Mouse (Mus musculus): ENCODE results near the gene Qsox1. TPM values are rescaled to one million over a fixed set of nuclear protein-coding genes. Genes with fewer than 3 reads are reported as not detected.

The Qsox1 gene
- polyA plus RNA-seq, 1 experiment from 2014 or later, result 47.8 TPM

- H3K4me2 ChIP-seq (ENCODE audit: low read depth, low read length), result no peak overlapping the region
- 92% methylated on average over 4 of the region's 4 CpGs for WGBS
- no peak overlapping the region for H3K9ac ChIP-seq (ENCODE audit: low read length)
- no peak overlapping the region for H3K4me3 ChIP-seq (ENCODE audit: low read length)
- ATAC-seq (ENCODE audit: low read depth), result no peak
- H3K27me3 ChIP-seq (ENCODE audit: control insufficient read depth, insufficient read depth, low read depth, low read length), result no peaks in the 10 kb centered on the region
- H3K27ac ChIP-seq (ENCODE audit: low read length), result no peak overlapping the region
- H3K4me1 ChIP-seq (replicated peaks; ENCODE audit: control insufficient read depth, insufficient read depth, low read length), result peaks cover 25% of the 10 kb centered on the region
- H3K36me3 ChIP-seq (ENCODE audit: control insufficient read depth, insufficient read depth, low read length), result no peaks in the 10 kb centered on the region
- H3K9me3 ChIP-seq (ENCODE audit: control insufficient read depth, low read length), result no peaks in the 10 kb centered on the region
These were observed 4.4 kb downstream of the Qsox1 start for GRCm38 (mm10) chr1:155808261-155808660.

GRCm38 (mm10) chr1:155805607-155806006 is 7.1 kb downstream of the Qsox1 start:
- Histone ChIP-seq H3K36me3 (ENCODE audit: control insufficient read depth, insufficient read depth, low read length) (peaks cover 4% of the 10 kb centered on the region; the same call in 1 of the 2 replicates), H3K4me2 (ENCODE audit: low read depth, low read length) (no peak overlapping the region), H3K27ac (ENCODE audit: low read length) (no peak overlapping the region), H3K27me3 (ENCODE audit: control insufficient read depth, insufficient read depth, low read depth, low read length) (no peaks in the 10 kb centered on the region), H3K4me3 (ENCODE audit: low read length) (no peak overlapping the region), H3K9ac (ENCODE audit: low read length) (no peak overlapping the region), H3K4me1 (replicated peaks; ENCODE audit: control insufficient read depth, insufficient read depth, low read length) (peaks cover 16% of the 10 kb centered on the region), H3K9me3 (ENCODE audit: control insufficient read depth, low read length) (no peaks in the 10 kb centered on the region)
- 80% methylated on average over 9 of the region's 9 CpGs for WGBS
- no peak for ATAC-seq (ENCODE audit: low read depth)

- peaks cover 13% of the 10 kb centered on the region for H3K4me1 ChIP-seq (replicated peaks; ENCODE audit: control insufficient read depth, insufficient read depth, low read length)
- H3K4me2 ChIP-seq (ENCODE audit: low read depth, low read length), result no peak overlapping the region
- peaks cover 4% of the 10 kb centered on the region; the same call in 1 of the 2 replicates for H3K36me3 ChIP-seq (ENCODE audit: control insufficient read depth, insufficient read depth, low read length)
- H3K9me3 ChIP-seq (ENCODE audit: control insufficient read depth, low read length), result no peaks in the 10 kb centered on the region
- no peaks in the 10 kb centered on the region for H3K27me3 ChIP-seq (ENCODE audit: control insufficient read depth, insufficient read depth, low read depth, low read length)
- WGBS, result 78% methylated on average over 11 of the region's 11 CpGs
- no peak overlapping the region for H3K4me3 ChIP-seq (ENCODE audit: low read length)
- H3K9ac ChIP-seq (ENCODE audit: low read length), result no peak overlapping the region
- H3K27ac ChIP-seq (ENCODE audit: low read length), result no peak overlapping the region
- ATAC-seq (ENCODE audit: low read depth), result no peak
These were observed 11.4 kb downstream of the Qsox1 start for GRCm38 (mm10) chr1:155801014-155801991.

- no peak overlapping the region for H3K4me2 ChIP-seq (ENCODE audit: low read depth, low read length)
- no peak overlapping the region for H3K27ac ChIP-seq (ENCODE audit: low read length)
- H3K9me3 ChIP-seq (ENCODE audit: control insufficient read depth, low read length), result no peaks in the 10 kb centered on the region
- WGBS, result 89% methylated on average over 4 of the region's 4 CpGs
- H3K4me3 ChIP-seq (ENCODE audit: low read length), result no peak overlapping the region
- H3K4me1 ChIP-seq (replicated peaks; ENCODE audit: control insufficient read depth, insufficient read depth, low read length), result peaks cover 15% of the 10 kb centered on the region
- no peak overlapping the region for H3K9ac ChIP-seq (ENCODE audit: low read length)
- peaks cover 6% of the 10 kb centered on the region; the same call in 1 of the 2 replicates for H3K36me3 ChIP-seq (ENCODE audit: control insufficient read depth, insufficient read depth, low read length)
- ATAC-seq (ENCODE audit: low read depth), result peak; percentile 69
- no peaks in the 10 kb centered on the region for H3K27me3 ChIP-seq (ENCODE audit: control insufficient read depth, insufficient read depth, low read depth, low read length)
These were observed 14.7 kb downstream of the Qsox1 start for GRCm38 (mm10) chr1:155798000-155798399.

- no peak overlapping the region for H3K9ac ChIP-seq (ENCODE audit: low read length)
- 54% methylated on average over 4 of the region's 4 CpGs for WGBS
- H3K4me1 ChIP-seq (replicated peaks; ENCODE audit: control insufficient read depth, insufficient read depth, low read length), result peaks cover 15% of the 10 kb centered on the region
- H3K27me3 ChIP-seq (ENCODE audit: control insufficient read depth, insufficient read depth, low read depth, low read length), result no peaks in the 10 kb centered on the region
- no peak overlapping the region for H3K4me3 ChIP-seq (ENCODE audit: low read length)
- H3K36me3 ChIP-seq (ENCODE audit: control insufficient read depth, insufficient read depth, low read length), result peaks cover 5% of the 10 kb centered on the region; the same call in 1 of the 2 replicates
- no peak overlapping the region for H3K27ac ChIP-seq (ENCODE audit: low read length)
- no peaks in the 10 kb centered on the region for H3K9me3 ChIP-seq (ENCODE audit: control insufficient read depth, low read length)
- H3K4me2 ChIP-seq (ENCODE audit: low read depth, low read length), result no peak overlapping the region
- ATAC-seq (ENCODE audit: low read depth), result no peak
These were observed 15.3 kb downstream of the Qsox1 start for GRCm38 (mm10) chr1:155797425-155797824.

- no peaks in the 10 kb centered on the region for H3K9me3 ChIP-seq (ENCODE audit: control insufficient read depth, low read length)
- WGBS, result 52% methylated on average over 11 of the region's 11 CpGs
- H3K4me3 ChIP-seq (ENCODE audit: low read length), result no peak overlapping the region
- no peak overlapping the region for H3K27ac ChIP-seq (ENCODE audit: low read length)
- peaks cover 15% of the 10 kb centered on the region for H3K4me1 ChIP-seq (replicated peaks; ENCODE audit: control insufficient read depth, insufficient read depth, low read length)
- ATAC-seq (ENCODE audit: low read depth), result no peak
- no peaks in the 10 kb centered on the region for H3K27me3 ChIP-seq (ENCODE audit: control insufficient read depth, insufficient read depth, low read depth, low read length)
- no peak overlapping the region for H3K4me2 ChIP-seq (ENCODE audit: low read depth, low read length)
- no peak overlapping the region for H3K9ac ChIP-seq (ENCODE audit: low read length)
- peaks cover 5% of the 10 kb centered on the region; the same call in 1 of the 2 replicates for H3K36me3 ChIP-seq (ENCODE audit: control insufficient read depth, insufficient read depth, low read length)
These were observed 15.8 kb downstream of the Qsox1 start for GRCm38 (mm10) chr1:155796757-155797405.

GRCm38 (mm10) chr1:155795791-155796233 is 16.9 kb downstream of the Qsox1 start:
- no peak for ATAC-seq (ENCODE audit: low read depth)
- H3K4me3 ChIP-seq (ENCODE audit: low read length), result no peak overlapping the region
- no peak overlapping the region for H3K4me2 ChIP-seq (ENCODE audit: low read depth, low read length)
- WGBS, result 87% methylated on average over 5 of the region's 5 CpGs
- peaks cover 15% of the 10 kb centered on the region for H3K4me1 ChIP-seq (replicated peaks; ENCODE audit: control insufficient read depth, insufficient read depth, low read length)
- H3K9ac ChIP-seq (ENCODE audit: low read length), result no peak overlapping the region
- H3K27me3 ChIP-seq (ENCODE audit: control insufficient read depth, insufficient read depth, low read depth, low read length), result no peaks in the 10 kb centered on the region
- H3K9me3 ChIP-seq (ENCODE audit: control insufficient read depth, low read length), result no peaks in the 10 kb centered on the region
- peaks cover 5% of the 10 kb centered on the region; the same call in 1 of the 2 replicates for H3K36me3 ChIP-seq (ENCODE audit: control insufficient read depth, insufficient read depth, low read length)
- H3K27ac ChIP-seq (ENCODE audit: low read length), result no peak overlapping the region

- no peak for ATAC-seq (ENCODE audit: low read depth)
- Histone ChIP-seq H3K27ac (ENCODE audit: low read length) (no peak overlapping the region), H3K27me3 (ENCODE audit: control insufficient read depth, insufficient read depth, low read depth, low read length) (no peaks in the 10 kb centered on the region), H3K9ac (ENCODE audit: low read length) (no peak overlapping the region), H3K36me3 (ENCODE audit: control insufficient read depth, insufficient read depth, low read length) (peaks cover 10% of the 10 kb centered on the region; the same call in 1 of the 2 replicates), H3K4me1 (replicated peaks; ENCODE audit: control insufficient read depth, insufficient read depth, low read length) (peaks cover 15% of the 10 kb centered on the region), H3K4me2 (ENCODE audit: low read depth, low read length) (no peak overlapping the region), H3K9me3 (ENCODE audit: control insufficient read depth, low read length) (no peaks in the 10 kb centered on the region), H3K4me3 (ENCODE audit: low read length) (no peak overlapping the region)
- WGBS, result 75% methylated on average over 6 of the region's 6 CpGs
These were observed 17.8 kb downstream of the Qsox1 start for GRCm38 (mm10) chr1:155794855-155795254.

- WGBS, result 61% methylated on average over 5 of the region's 5 CpGs
- no peak for ATAC-seq (ENCODE audit: low read depth)
- peaks cover 20% of the 10 kb centered on the region for H3K36me3 ChIP-seq (ENCODE audit: control insufficient read depth, insufficient read depth, low read length)
These were observed 20.8 kb downstream of the Qsox1 start for GRCm38 (mm10) chr1:155791919-155792318.

More at GRCm38 (mm10) chr1:155791919-155792318, 20.8 kb downstream of the Qsox1 start:
- H3K27ac ChIP-seq (ENCODE audit: low read length), result no peak overlapping the region
- no peak overlapping the region for H3K4me2 ChIP-seq (ENCODE audit: low read depth, low read length)
- H3K9me3 ChIP-seq (ENCODE audit: control insufficient read depth, low read length), result no peaks in the 10 kb centered on the region
- H3K4me1 ChIP-seq (replicated peaks; ENCODE audit: control insufficient read depth, insufficient read depth, low read length), result peaks cover 4% of the 10 kb centered on the region; the same call in 1 of the 2 replicates
- H3K9ac ChIP-seq (ENCODE audit: low read length), result no peak overlapping the region
- no peaks in the 10 kb centered on the region for H3K27me3 ChIP-seq (ENCODE audit: control insufficient read depth, insufficient read depth, low read depth, low read length)
- H3K4me3 ChIP-seq (ENCODE audit: low read length), result no peak overlapping the region
